Mouse (Mus musculus) liver, adult 2 months (tissue): ENCODE results near the gene Gpn2.

ENCODE experiments used
- CTCF ChIP-seq: fragments of 200-500 bp; IDR thresholded peaks from 2 replicates; pipeline ENCODE4 v1.5.1; 2011; ENCODE audit warnings: low read depth, low read length, control low read depth
- POLR2A ChIP-seq: fragments of 200-500 bp; IDR thresholded peaks from 2 replicates; pipeline ENCODE4 v1.6.1; 2011; ENCODE audit warnings: low read length, control low read depth; ENCODE audit not compliant: insufficient read depth; ENCODE audit errors: extremely low read depth

- TF ChIP-seq CTCF = peak; percentile 2; the same call in 1 of the 2 replicates
- TF ChIP-seq POLR2A = no peak; the same call in 1 of the 2 replicates
These were observed 9.9 kb upstream of the Gpn2 start, which contains the start of gene Gpatch3 for GRCm38 (mm10) chr4:133574070-133574842.
